Mouse (Mus musculus) forebrain, embryonic 12.5 days (tissue): Measurements from ENCODE around the gene Cryba4. TPM values are rescaled to one million over a fixed set of nuclear protein-coding genes. Genes with fewer than 3 reads are reported as not detected.
A peak's percentile ranks its signal among the peaks of the same experiment; 100 is the strongest.

ENCODE experiments used
- ATAC-seq: fragments of 200-750 bp; cut with Nextera tagmentation; 2 replicates; pipeline ENCODE4 v1.8.0; 2017; ENCODE audit warnings: moderate TSS enrichment; ENCODE audit not compliant: low FRiP score
- H3K27ac ChIP-seq: fragments of 300-500 bp; sonication (generic); 2 replicates; pipeline ENCODE4 v1.5.1; 2016; ENCODE audit warnings: mild to moderate bottlenecking
- H3K27me3 ChIP-seq: fragments of 300-500 bp; sonication (generic); 2 replicates; pipeline ENCODE4 v1.6.1; 2016; ENCODE audit warnings: mild to moderate bottlenecking
- H3K36me3 ChIP-seq: fragments of 300-500 bp; sonication (generic); replicated peaks from 2 replicates; pipeline ENCODE4 v1.6.1; 2016; ENCODE audit warnings: mild to moderate bottlenecking
- H3K4me1 ChIP-seq: fragments of 300-500 bp; sonication (generic); 2 replicates; pipeline ENCODE4 v1.6.1; 2016
- H3K4me2 ChIP-seq: fragments of 300-500 bp; sonication (generic); 2 replicates; pipeline ENCODE4 v1.6.1; 2016; ENCODE audit warnings: mild to moderate bottlenecking, moderate library complexity
- H3K4me3 ChIP-seq: fragments of 300-500 bp; sonication (generic); replicated peaks from 2 replicates; pipeline ENCODE4 v1.5.1; 2016; ENCODE audit warnings: mild to moderate bottlenecking
- H3K9ac ChIP-seq: fragments of 300-500 bp; sonication (generic); 2 replicates; pipeline ENCODE4 v1.6.1; 2016; ENCODE audit warnings: mild to moderate bottlenecking
- H3K9me3 ChIP-seq: fragments of 300-500 bp; sonication (generic); 2 replicates; pipeline ENCODE4 v1.6.1; 2016
- WGBS: fragments of 180-500 bp; shearing (Covaris S2); methylation state at CpG from one replicate; pipeline ENCODE4 v1.1.7; 2016; 5-methylcytosine and 5-hydroxymethylcytosine counted together
- polyA plus RNA-seq: library from polyadenylated mRNA; unstranded; fragments of >200 nt; fragmentation: Nextera tagmentation; extraction: Ambion mirVana; gene quantifications from 2 replicates; pipeline ENCODE4 v1.2.1, GENCODE M21; 2016

Gene Cryba4
- polyA plus RNA-seq, 1 experiment from 2014 or later = 1.2 TPM

- Histone ChIP-seq H3K27me3 (peaks cover 7% of the 10 kb centered on the region; the same call in 1 of the 2 replicates), H3K4me2 (peak overlapping the region; percentile 88), H3K36me3 (no peaks in the 10 kb centered on the region), H3K4me1 (peaks cover 52% of the 10 kb centered on the region), H3K9me3 (no peaks in the 10 kb centered on the region), H3K9ac (no peak overlapping the region), H3K4me3 (peak overlapping the region; percentile 76; the same call in 1 of the 2 replicates), H3K27ac (no peak overlapping the region)
- ATAC-seq = no peak
- WGBS = 67% methylated on average over 4 of the region's 4 CpGs
These were observed 22.9 kb upstream of the Cryba4 start for GRCm38 (mm10) chr5:112275021-112275804.

GRCm38 (mm10) chr5:112273746-112274463 is 21.6 kb upstream of the Cryba4 start:
- Histone ChIP-seq H3K4me1 (peaks cover 39% of the 10 kb centered on the region), H3K9ac (no peak overlapping the region), H3K27ac (no peak overlapping the region), H3K4me3 (no peak overlapping the region), H3K36me3 (no peaks in the 10 kb centered on the region), H3K27me3 (peaks cover 10% of the 10 kb centered on the region; the same call in 1 of the 2 replicates), H3K4me2 (no peak overlapping the region), H3K9me3 (no peaks in the 10 kb centered on the region)
- ATAC-seq = no peak
- WGBS = 46% methylated on average over 2 of the region's 2 CpGs

GRCm38 (mm10) chr5:112272934-112273333 is 20.6 kb upstream of the Cryba4 start:
- Histone ChIP-seq H3K9ac (no peak overlapping the region), H3K9me3 (no peaks in the 10 kb centered on the region), H3K4me2 (no peak overlapping the region), H3K27ac (no peak overlapping the region), H3K4me1 (peaks cover 31% of the 10 kb centered on the region), H3K4me3 (no peak overlapping the region), H3K27me3 (peaks cover 20% of the 10 kb centered on the region; the same call in 1 of the 2 replicates), H3K36me3 (no peaks in the 10 kb centered on the region)
- no peak for ATAC-seq
- WGBS = 79% methylated on average over 2 of the region's 2 CpGs

GRCm38 (mm10) chr5:112270764-112271541 is 18.6 kb upstream of the Cryba4 start:
- no peak overlapping the region for H3K9ac ChIP-seq
- H3K4me1 ChIP-seq = peaks cover 23% of the 10 kb centered on the region
- no peaks in the 10 kb centered on the region for H3K36me3 ChIP-seq
- no peak overlapping the region for H3K4me3 ChIP-seq
- ATAC-seq = no peak
- 57% methylated on average over 24 of the region's 24 CpGs for WGBS
- no peaks in the 10 kb centered on the region for H3K9me3 ChIP-seq
- peaks cover 22% of the 10 kb centered on the region; the same call in 1 of the 2 replicates for H3K27me3 ChIP-seq
- H3K4me2 ChIP-seq = peak overlapping the region; percentile 13; the same call in 1 of the 2 replicates
- H3K27ac ChIP-seq = peak overlapping the region; percentile 76

GRCm38 (mm10) chr5:112266011-112266777 is 13.9 kb upstream of the Cryba4 start:
- H3K27me3 ChIP-seq = peaks cover 22% of the 10 kb centered on the region; the same call in 1 of the 2 replicates
- H3K36me3 ChIP-seq = no peaks in the 10 kb centered on the region
- no peak overlapping the region for H3K9ac ChIP-seq
- no peak for ATAC-seq
- H3K27ac ChIP-seq = no peak overlapping the region
- H3K4me2 ChIP-seq = no peak overlapping the region
- no peaks in the 10 kb centered on the region for H3K9me3 ChIP-seq
- WGBS = 65% methylated on average over 9 of the region's 9 CpGs
- H3K4me3 ChIP-seq = no peak overlapping the region
- peaks cover 20% of the 10 kb centered on the region for H3K4me1 ChIP-seq

GRCm38 (mm10) chr5:112265515-112265914 is 13.2 kb upstream of the Cryba4 start:
- ATAC-seq = peak; percentile 44; the same call in 1 of the 2 replicates
- 7% methylated on average over 10 of the region's 10 CpGs for WGBS
- Histone ChIP-seq H3K27ac (no peak overlapping the region), H3K9ac (no peak overlapping the region), H3K4me3 (no peak overlapping the region), H3K4me1 (peaks cover 14% of the 10 kb centered on the region), H3K36me3 (no peaks in the 10 kb centered on the region), H3K4me2 (peak overlapping the region; percentile 13; the same call in 1 of the 2 replicates), H3K9me3 (no peaks in the 10 kb centered on the region), H3K27me3 (peaks cover 26% of the 10 kb centered on the region; the same call in 1 of the 2 replicates)

GRCm38 (mm10) chr5:112265110-112265509 is 12.8 kb upstream of the Cryba4 start:
- Histone ChIP-seq H3K4me3 (no peak overlapping the region), H3K9me3 (no peaks in the 10 kb centered on the region), H3K36me3 (no peaks in the 10 kb centered on the region), H3K27me3 (peaks cover 27% of the 10 kb centered on the region; the same call in 1 of the 2 replicates), H3K9ac (no peak overlapping the region), H3K4me1 (peaks cover 10% of the 10 kb centered on the region), H3K4me2 (no peak overlapping the region), H3K27ac (no peak overlapping the region)
- WGBS = 86% methylated on average over 5 of the region's 5 CpGs
- no peak for ATAC-seq

GRCm38 (mm10) chr5:112264099-112264498 is 11.8 kb upstream of the Cryba4 start:
- ATAC-seq = no peak

GRCm38 (mm10) chr5:112260818-112261217 is 8.5 kb upstream of the Cryba4 start:
- ATAC-seq = no peak
- Histone ChIP-seq H3K4me2 (no peak overlapping the region), H3K4me3 (no peak overlapping the region), H3K9ac (no peak overlapping the region), H3K9me3 (no peaks in the 10 kb centered on the region), H3K27ac (no peak overlapping the region), H3K27me3 (peaks cover 10% of the 10 kb centered on the region; the same call in 1 of the 2 replicates), H3K36me3 (no peaks in the 10 kb centered on the region), H3K4me1 (peaks cover 6% of the 10 kb centered on the region)
- 88% methylated on average over 3 of the region's 3 CpGs for WGBS

More at GRCm38 (mm10) chr5:112264099-112264498, 11.8 kb upstream of the Cryba4 start:
- Histone ChIP-seq H3K4me1 (peaks cover 10% of the 10 kb centered on the region), H3K4me2 (no peak overlapping the region), H3K27me3 (peaks cover 26% of the 10 kb centered on the region; the same call in 1 of the 2 replicates), H3K9me3 (no peaks in the 10 kb centered on the region), H3K4me3 (no peak overlapping the region), H3K36me3 (no peaks in the 10 kb centered on the region), H3K9ac (no peak overlapping the region), H3K27ac (no peak overlapping the region)
- 96% methylated on average over 7 of the region's 7 CpGs for WGBS

GRCm38 (mm10) chr5:112259862-112260650 is 7.7 kb upstream of the Cryba4 start:
- H3K36me3 ChIP-seq = no peaks in the 10 kb centered on the region
- 87% methylated on average over 16 of the region's 16 CpGs for WGBS
- 0 out of 2 replicates have a peak, but pooled peaks cover 5% of the 10 kb centered on the region for H3K27me3 ChIP-seq
- no peak overlapping the region for H3K27ac ChIP-seq
- H3K9me3 ChIP-seq = no peaks in the 10 kb centered on the region
- H3K4me1 ChIP-seq = no peaks in the 10 kb centered on the region
- ATAC-seq = no peak
- H3K4me3 ChIP-seq = no peak overlapping the region
- no peak overlapping the region for H3K9ac ChIP-seq
- no peak overlapping the region for H3K4me2 ChIP-seq

- 82% methylated on average over 3 of the region's 3 CpGs for WGBS
- H3K9ac ChIP-seq = no peak overlapping the region
- no peak overlapping the region for H3K4me2 ChIP-seq
- no peak overlapping the region for H3K27ac ChIP-seq
- no peaks in the 10 kb centered on the region for H3K36me3 ChIP-seq
- H3K9me3 ChIP-seq = no peaks in the 10 kb centered on the region
- no peak overlapping the region for H3K4me3 ChIP-seq
- H3K27me3 ChIP-seq = 0 out of 2 replicates have a peak, but pooled peaks cover 5% of the 10 kb centered on the region
- ATAC-seq = no peak
- peaks cover 8% of the 10 kb centered on the region for H3K4me1 ChIP-seq
These were observed 5.6 kb upstream of the Cryba4 start for GRCm38 (mm10) chr5:112257896-112258295.
